Mouse (Mus musculus): ENCODE data around the gene Ube2cbp.

Ube2cbp gene

GRCm38 (mm10) chr9:86315700-86316099, 149.1 kb downstream of the Ube2cbp start:
- no peak for DNase-seq

- DNase-seq = no peak
Measured at GRCm38 (mm10) chr9:86308616-86309015, 156.1 kb downstream of the Ube2cbp start.

DNA sequence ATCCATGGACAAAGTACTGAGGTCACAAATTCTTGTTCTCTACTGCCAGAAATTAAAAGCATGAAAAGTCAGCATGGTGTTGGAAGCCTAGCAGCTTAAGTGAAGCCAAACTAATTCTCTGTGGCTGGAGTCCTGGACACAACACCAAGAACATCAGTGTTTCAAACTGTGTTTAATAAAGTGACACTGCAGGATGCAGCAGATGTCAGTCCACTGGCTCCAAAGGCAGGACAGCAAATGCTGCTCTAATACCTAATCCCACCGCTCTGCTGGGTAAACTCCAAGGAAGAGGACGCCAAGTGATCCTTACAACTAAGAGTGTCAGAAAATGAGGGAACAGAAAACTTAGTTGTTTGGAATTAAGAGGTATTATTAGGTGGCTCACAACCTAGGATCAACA, 158.2 kb downstream of the Ube2cbp start:
- DNase-seq = no peak

GRCm38 (mm10) chr9:86301407-86301806, 163.3 kb downstream of the Ube2cbp start:
- no peak for DNase-seq

- no peak for DNase-seq
Measured at GRCm38 (mm10) chr9:86298596-86298995, 166.2 kb downstream of the Ube2cbp start.

DNA sequence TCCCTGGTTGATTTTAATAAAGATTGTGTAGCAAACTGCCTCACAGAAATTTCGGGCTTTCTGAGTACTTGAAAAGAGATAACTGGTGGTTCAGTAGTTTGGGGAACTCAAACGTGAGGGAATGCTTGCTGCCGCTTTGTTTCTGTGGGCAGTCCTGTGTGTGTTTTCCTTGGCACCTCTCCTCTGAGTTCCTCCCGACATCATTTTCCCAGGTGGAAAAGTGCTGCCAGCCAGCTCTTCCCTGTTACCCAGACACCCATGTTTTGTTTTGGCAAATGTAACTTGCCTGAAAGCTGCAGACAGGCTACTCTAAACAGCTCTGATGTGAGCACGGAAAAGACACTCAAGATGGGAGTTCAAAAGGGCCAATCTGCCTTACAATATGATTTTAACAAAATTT, 166.6 kb downstream of the Ube2cbp start:
- DNase-seq = no peak

- DNase-seq = no peak
Measured at GRCm38 (mm10) chr9:86296683-86297638, 167.8 kb downstream of the Ube2cbp start.

GRCm38 (mm10) chr9:86287570-86287954, 177.2 kb downstream of the Ube2cbp start:
- no peak for DNase-seq

DNA sequence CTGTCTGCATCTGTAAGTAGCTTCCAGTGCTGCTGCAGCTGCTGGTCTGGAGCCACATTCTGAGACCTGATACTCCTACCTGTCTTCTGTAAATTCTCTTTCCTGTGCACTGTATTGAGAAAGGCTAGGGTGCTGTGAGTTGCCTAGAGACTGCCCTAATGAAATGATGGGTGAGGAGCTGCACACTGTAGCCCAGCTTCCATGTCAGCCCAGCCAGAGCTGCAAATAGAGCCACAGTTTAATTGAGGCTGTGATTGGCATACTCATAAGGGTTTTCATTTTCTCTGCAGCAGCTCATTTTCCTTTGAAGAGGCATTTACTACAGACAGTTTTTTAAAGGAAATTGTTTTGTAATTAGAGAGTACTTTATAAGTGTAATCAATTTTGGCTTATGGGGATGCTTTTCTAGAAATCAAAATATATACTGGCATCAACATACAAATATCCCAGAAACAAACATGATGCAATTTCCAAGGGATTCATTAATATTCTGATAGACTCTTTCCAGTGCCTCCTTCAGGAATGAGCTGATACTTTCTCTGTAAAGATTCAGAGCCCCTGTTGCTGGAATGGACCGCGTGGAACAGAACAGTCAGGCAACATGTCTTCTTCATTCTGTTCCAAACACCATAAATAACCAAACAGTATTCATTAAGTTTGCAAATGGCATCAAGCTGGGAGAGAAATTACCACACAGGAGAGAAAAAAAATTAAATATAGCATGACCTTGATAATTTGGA, 177.8 kb downstream of the Ube2cbp start:
- no peak for DNase-seq

DNA sequence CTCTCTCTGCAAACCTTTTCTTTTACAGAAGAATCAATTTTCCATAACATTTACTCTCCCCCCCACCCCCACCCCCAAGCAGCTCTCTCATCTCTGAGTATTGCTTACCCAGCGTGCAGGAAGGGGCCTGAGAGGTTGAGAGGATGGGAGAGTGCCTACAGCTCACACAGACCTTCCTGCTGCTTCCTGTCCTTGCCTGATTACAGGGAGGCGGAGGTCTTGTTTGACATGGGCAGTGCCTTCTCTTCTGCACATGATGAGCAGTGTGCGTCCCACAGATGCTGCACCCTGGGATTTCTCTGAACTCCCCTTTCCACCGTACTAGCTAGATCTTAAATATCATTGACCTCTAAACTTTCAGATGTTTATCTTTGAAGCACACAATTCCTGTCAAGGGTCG, 182.2 kb downstream of the Ube2cbp start:
- DNase-seq = no peak

DNA sequence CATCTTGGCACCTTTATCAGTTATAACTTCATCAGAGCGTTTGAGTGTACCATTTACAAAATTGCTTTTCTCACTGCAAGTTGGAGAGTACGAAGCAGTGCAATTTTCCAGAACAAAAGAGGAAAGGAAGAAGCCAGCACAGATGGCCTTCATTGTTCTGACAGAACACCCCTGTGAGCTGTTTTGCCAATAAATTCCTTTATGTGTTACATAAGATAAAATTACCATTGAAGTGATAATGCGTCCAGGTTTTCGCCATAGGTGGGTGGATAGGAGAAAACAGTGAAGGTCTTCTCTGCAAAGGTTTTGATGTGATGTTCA, 183.6 kb downstream of the Ube2cbp start:
- DNase-seq = no peak

GRCm38 (mm10) chr9:86280461-86281146, 184.1 kb downstream of the Ube2cbp start:
- no peak for DNase-seq

- DNase-seq = no peak
Measured at GRCm38 (mm10) chr9:86269541-86269940, 195.2 kb downstream of the Ube2cbp start.

DNA sequence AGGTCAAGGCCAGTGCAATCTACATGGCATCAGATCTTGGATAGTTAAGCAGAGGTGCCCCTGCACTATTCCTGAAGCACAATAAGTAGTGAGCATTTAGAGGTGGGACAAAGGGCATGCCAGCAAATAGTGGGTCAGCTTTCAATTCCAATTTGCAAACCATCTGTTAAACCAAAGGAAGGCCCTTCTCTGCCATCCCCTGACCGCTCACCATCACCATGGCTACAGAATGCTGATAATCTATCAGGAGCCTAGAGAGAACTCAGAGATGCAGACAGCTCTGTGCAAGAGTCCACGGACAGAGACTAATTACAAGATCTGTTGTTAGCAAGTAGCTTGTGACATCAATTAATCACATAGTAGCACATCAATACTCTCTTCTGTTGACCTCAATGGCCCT, 198.1 kb downstream of the Ube2cbp start:
- no peak for DNase-seq
